Mouse (Mus musculus): ENCODE data around the gene Flt4. TPM values are rescaled to one million over a fixed set of nuclear protein-coding genes. Genes with fewer than 3 reads are reported as not detected.

Flt4 gene
- polyA plus RNA-seq, 1 experiment from 2014 or later: 8.3 TPM

DNA sequence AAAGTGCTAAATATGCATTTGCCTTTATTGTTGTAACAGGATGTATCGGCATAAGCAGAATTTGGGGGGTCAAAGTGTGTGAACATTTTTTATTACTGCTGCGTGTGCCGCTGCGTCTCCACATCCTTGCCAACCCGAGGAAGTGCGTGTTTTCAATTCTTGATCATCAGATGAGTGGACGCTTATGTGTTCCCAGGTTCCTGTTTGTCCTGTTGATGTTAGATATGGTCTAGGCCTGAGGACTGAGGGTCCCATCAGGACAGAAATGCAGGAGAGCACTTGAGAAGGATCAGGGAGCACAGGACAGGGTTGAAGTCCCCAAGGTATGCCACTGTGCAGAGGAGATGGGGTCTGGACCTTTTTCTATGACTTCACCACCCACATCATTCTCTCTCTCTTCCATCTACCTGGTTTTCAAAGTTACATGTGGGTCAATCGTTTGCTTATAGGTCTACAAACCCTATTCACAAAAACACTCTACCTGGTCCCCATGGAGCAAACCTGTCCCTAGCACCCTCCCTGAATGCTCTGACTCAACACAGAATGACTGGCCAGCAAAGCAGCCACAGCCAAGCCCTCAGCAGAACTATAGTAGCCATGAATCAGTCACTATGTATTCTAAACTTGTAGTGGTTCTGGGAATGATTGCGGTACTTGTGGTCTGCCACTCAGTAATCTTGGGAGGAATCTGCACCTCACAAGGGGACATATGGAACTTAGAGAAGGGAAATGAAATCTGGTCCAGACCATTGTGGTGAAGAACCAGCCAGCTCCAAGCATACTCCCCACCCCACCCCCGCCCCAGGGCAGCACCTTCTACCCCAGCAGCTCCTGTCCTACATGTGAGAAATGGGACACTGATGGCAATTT is 7.0 kb downstream of the Flt4 start:
- Histone ChIP-seq H3K9ac (no peak overlapping the region), H3K4me3 (no peak overlapping the region), H3K27me3 (replicated peaks) (peaks cover 37% of the 10 kb centered on the region), H3K4me2 (no peak overlapping the region), H3K36me3 (no peaks in the 10 kb centered on the region), H3K9me3 (no peaks in the 10 kb centered on the region), H3K27ac (replicated peaks) (no peak overlapping the region), H3K4me1 (peaks cover 27% of the 10 kb centered on the region)
- 81% methylated on average over 10 of the region's 10 CpGs for WGBS
- ATAC-seq (ENCODE audit: extremely low read depth, insufficient number of reproducible peaks, low FRiP score, low TSS enrichment): no peak

DNA sequence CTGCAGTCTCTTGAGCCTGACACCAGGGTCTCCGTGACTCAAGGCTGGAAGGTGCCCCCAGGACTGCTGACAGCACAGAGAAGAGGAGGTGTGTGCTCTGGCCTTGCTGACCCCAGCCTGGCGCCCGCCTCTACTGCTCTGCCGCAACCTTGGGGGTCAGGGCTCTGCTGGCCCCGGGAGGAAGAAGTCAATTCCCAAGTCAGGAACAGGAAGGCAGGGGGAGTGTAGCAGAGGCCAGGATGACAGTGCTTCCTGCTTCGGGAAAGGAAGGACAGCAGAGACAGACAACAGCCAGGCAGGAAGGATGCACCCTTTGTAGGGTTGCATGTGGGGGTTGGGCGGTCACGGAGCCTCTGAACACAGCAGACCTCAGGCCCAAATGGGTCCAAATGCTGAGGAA is 9.4 kb downstream of the Flt4 start:
- Histone ChIP-seq H3K4me2 (no peak overlapping the region), H3K27ac (replicated peaks) (no peak overlapping the region), H3K9me3 (no peaks in the 10 kb centered on the region), H3K4me3 (no peak overlapping the region), H3K4me1 (peaks cover 10% of the 10 kb centered on the region), H3K27me3 (replicated peaks) (peaks cover 37% of the 10 kb centered on the region), H3K36me3 (no peaks in the 10 kb centered on the region), H3K9ac (no peak overlapping the region)
- no peak for ATAC-seq (ENCODE audit: extremely low read depth, insufficient number of reproducible peaks, low FRiP score, low TSS enrichment)
- 54% methylated on average over 8 of the region's 8 CpGs for WGBS

DNA sequence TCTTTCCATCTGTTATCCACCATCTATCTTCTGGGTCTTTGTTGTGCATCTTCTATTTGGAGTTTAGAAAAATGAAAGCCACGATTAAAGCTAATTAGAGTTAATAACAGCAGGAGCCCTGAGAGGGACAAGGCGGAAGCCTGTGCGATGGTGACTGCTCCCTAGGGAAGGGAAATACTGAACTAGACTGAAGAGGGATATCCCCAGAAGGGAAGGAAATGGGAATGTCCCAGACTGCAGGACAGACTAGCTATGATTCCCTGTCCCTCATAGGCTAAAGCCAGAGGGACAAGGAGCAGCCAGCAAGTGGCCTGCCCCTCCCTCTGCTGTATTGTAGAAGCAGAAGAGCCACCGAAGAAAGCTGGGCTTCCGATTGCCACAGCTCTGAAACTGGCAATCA is 12.9 kb downstream of the Flt4 start:
- H3K4me3 ChIP-seq: no peak overlapping the region
- no peaks in the 10 kb centered on the region for H3K9me3 ChIP-seq
- H3K36me3 ChIP-seq: no peaks in the 10 kb centered on the region
- H3K9ac ChIP-seq: no peak overlapping the region
- no peak overlapping the region for H3K27ac ChIP-seq (replicated peaks)
- H3K4me2 ChIP-seq: no peak overlapping the region
- peaks cover 6% of the 10 kb centered on the region; the same call in 1 of the 2 replicates for H3K4me1 ChIP-seq
- peaks cover 17% of the 10 kb centered on the region for H3K27me3 ChIP-seq (replicated peaks)
- 73% methylated on average over 5 of the region's 5 CpGs for WGBS
- no peak for ATAC-seq (ENCODE audit: extremely low read depth, insufficient number of reproducible peaks, low FRiP score, low TSS enrichment)

DNA sequence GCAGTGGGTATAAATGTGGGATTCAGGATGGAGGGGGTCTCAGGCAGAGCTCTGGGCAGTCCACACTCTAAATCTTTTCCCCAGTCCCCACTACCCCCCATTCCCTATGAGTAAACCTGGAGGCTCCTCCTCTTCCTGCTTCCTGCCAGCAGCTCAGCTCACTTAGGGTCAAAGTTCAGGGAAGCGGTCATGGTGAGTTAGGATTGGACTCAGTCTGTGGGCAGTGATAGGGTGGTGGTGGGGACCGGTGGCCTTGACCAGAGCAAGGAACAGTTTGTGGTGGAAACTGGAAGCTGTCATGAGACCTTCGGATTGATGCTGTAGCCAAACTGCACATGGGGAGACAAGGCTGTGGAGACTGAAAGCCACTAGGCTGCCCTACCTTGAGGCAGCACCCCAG is 15.1 kb downstream of the Flt4 start:
- Histone ChIP-seq H3K36me3 (0 out of 2 replicates have a peak, but pooled peaks cover 3% of the 10 kb centered on the region), H3K4me3 (no peak overlapping the region), H3K9me3 (no peaks in the 10 kb centered on the region), H3K9ac (no peak overlapping the region), H3K4me1 (no peaks in the 10 kb centered on the region), H3K4me2 (no peak overlapping the region), H3K27ac (replicated peaks) (no peak overlapping the region), H3K27me3 (replicated peaks) (peaks cover 9% of the 10 kb centered on the region)
- WGBS: 65% methylated on average over 3 of the region's 3 CpGs
- no peak for ATAC-seq (ENCODE audit: extremely low read depth, insufficient number of reproducible peaks, low FRiP score, low TSS enrichment)

DNA sequence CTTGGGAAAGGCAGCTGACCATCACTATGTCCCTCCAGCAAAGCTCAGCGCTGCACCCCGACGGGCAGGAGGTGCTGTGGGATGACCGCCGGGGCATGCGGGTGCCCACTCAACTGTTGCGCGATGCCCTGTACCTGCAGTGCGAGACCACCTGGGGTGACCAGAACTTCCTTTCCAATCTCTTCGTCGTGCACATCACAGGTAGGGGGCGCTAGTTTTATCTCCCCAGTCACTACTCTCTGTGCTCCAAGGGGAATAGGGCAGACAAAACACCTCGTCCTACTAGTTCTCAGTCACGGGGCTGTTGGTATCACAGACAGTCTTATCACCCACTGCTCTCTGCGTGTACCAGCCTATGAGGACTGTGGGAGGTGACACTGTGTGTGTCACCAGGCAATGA is 16.8 kb downstream of the Flt4 start:
- WGBS: 60% methylated on average over 15 of the region's 15 CpGs
- Histone ChIP-seq H3K36me3 (0 out of 2 replicates have a peak, but pooled peaks cover 3% of the 10 kb centered on the region), H3K4me3 (no peak overlapping the region), H3K27ac (replicated peaks) (no peak overlapping the region), H3K4me2 (no peak overlapping the region), H3K9me3 (no peaks in the 10 kb centered on the region), H3K4me1 (no peaks in the 10 kb centered on the region), H3K27me3 (replicated peaks) (peaks cover 15% of the 10 kb centered on the region), H3K9ac (no peak overlapping the region)
- no peak for ATAC-seq (ENCODE audit: extremely low read depth, insufficient number of reproducible peaks, low FRiP score, low TSS enrichment)

DNA sequence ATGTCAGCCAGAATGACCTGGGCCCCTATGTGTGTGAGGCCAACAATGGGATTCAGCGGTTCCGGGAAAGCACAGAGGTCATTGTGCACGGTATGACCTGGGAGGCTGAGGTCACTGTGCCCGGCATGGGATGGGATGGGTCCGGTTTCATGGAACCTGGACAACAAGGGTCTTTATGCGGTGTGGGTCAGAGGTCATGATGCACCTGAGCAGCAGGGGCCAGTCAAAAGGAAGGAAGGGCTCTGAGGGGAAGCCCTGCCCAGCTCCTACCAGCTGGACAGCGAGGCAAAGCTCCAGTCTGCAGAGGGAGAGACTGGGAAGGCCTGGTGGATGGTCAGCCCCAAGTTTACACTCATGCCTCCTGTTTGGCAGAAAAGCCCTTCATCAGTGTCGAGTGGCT is 17.7 kb downstream of the Flt4 start:
- 71% methylated on average over 8 of the region's 8 CpGs for WGBS
- no peak for ATAC-seq (ENCODE audit: extremely low read depth, insufficient number of reproducible peaks, low FRiP score, low TSS enrichment)
- no peaks in the 10 kb centered on the region for H3K9me3 ChIP-seq

DNA sequence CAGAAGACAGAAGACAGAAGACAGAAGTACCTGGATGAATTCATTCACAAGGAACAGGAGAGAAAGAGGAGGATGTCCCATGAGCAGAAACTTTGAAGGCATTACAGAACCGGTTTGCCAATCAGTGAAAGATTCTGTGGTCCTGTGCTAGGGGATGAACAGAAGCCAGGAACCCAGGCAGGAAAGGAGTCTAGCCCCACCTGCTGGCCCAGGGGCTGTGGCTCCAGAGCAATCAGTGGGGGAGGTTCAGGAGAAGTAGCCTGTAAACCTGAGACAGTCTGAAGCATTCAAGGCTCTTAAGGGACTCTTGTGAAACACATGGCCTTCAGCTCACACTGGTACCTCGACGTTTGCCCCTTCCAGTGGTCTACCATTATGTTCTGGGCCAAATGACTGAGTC is 22.1 kb downstream of the Flt4 start:
- Histone ChIP-seq H3K4me2 (no peak overlapping the region), H3K27ac (replicated peaks) (no peak overlapping the region), H3K4me3 (no peak overlapping the region), H3K9me3 (no peaks in the 10 kb centered on the region), H3K9ac (no peak overlapping the region), H3K27me3 (replicated peaks) (peaks cover 57% of the 10 kb centered on the region), H3K36me3 (0 out of 2 replicates have a peak, but pooled peaks cover 3% of the 10 kb centered on the region), H3K4me1 (peaks cover 18% of the 10 kb centered on the region)
- WGBS: 26% methylated on average over 3 of the region's 3 CpGs
- no peak for ATAC-seq (ENCODE audit: extremely low read depth, insufficient number of reproducible peaks, low FRiP score, low TSS enrichment)

More for the DNA sequence above, 17.7 kb downstream of the Flt4 start:
- H3K9ac ChIP-seq: no peak overlapping the region
- peaks cover 13% of the 10 kb centered on the region for H3K27me3 ChIP-seq (replicated peaks)
- no peak overlapping the region for H3K4me2 ChIP-seq
- no peak overlapping the region for H3K4me3 ChIP-seq
- 0 out of 2 replicates have a peak, but pooled peaks cover 3% of the 10 kb centered on the region for H3K36me3 ChIP-seq
- H3K4me1 ChIP-seq: peaks cover under 1% of the 10 kb centered on the region; the same call in 1 of the 2 replicates
- H3K27ac ChIP-seq (replicated peaks): no peak overlapping the region

DNA sequence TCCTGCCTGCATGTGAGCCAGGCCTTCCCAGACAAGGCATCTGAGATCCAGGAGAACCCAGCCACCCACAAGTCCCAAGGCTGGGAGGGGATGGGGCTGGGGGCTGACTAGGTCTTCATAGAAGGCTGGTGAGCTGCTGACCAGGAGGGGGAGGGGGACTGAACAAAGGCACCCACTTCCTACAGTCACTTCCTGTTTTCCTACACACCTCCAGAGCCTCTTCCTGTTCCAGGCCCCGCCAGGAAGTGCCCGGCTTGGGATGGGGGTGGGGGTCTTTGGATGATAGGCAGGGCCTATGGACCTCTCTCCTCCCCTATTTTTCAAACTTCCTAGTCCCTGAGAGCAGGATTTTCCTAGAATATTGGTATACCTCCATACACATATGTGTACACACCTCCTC is 23.2 kb downstream of the Flt4 start:
- Histone ChIP-seq H3K36me3 (0 out of 2 replicates have a peak, but pooled peaks cover 3% of the 10 kb centered on the region), H3K9me3 (no peaks in the 10 kb centered on the region), H3K4me3 (no peak overlapping the region), H3K27me3 (replicated peaks) (peaks cover 69% of the 10 kb centered on the region), H3K9ac (no peak overlapping the region), H3K27ac (replicated peaks) (peak overlapping the region; percentile 32; the same call in 1 of the 2 replicates), H3K4me1 (peaks cover 25% of the 10 kb centered on the region), H3K4me2 (no peak overlapping the region)
- no peak for ATAC-seq (ENCODE audit: extremely low read depth, insufficient number of reproducible peaks, low FRiP score, low TSS enrichment)
- WGBS: 50% methylated on average over 2 of the region's 2 CpGs

DNA sequence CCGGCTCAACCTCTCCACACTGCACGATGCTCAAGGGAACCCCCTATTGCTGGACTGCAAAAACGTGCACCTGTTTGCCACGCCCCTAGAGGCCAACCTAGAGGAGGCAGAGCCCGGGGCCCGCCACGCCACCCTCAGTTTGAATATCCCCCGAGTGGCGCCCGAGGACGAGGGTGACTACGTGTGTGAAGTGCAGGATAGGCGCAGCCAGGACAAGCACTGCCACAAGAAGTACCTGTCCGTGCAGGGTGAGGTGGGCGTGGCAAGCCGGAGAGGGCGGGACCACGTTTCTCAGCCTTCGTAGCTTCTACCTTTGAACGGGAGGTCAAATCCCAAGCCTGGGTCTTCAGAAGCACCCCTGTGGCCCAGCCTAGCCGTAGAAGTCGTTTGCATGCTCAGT is 25.0 kb downstream of the Flt4 start:
- 25% methylated on average over 22 of the region's 22 CpGs for WGBS

DNA sequence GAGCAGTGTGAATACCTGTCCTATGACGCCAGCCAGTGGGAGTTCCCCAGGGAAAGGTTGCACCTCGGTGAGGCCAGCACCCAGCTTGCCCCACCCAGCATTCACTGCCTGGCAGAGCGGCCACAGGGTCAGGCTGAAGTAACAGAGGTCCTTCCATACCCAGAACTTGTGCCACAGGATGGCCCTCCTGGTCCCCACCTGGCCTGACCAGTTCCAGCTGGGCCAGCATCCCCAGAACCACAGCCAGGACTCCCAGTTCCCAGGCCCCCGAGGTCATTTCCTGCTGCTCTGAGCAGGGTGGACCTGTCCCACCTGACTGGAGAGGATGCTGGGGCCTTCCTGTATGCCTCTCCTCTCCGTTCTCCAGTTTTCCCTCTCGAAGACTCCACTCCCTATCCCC is 26.6 kb downstream of the Flt4 start:
- ATAC-seq (ENCODE audit: extremely low read depth, insufficient number of reproducible peaks, low FRiP score, low TSS enrichment): no peak
- no peak overlapping the region for H3K4me3 ChIP-seq
- H3K9me3 ChIP-seq: no peaks in the 10 kb centered on the region
- no peak overlapping the region for H3K9ac ChIP-seq
- no peak overlapping the region for H3K27ac ChIP-seq (replicated peaks)
- 55% methylated on average over 6 of the region's 6 CpGs for WGBS
- peaks cover 8% of the 10 kb centered on the region; the same call in 1 of the 2 replicates for H3K36me3 ChIP-seq
- peaks cover 74% of the 10 kb centered on the region for H3K27me3 ChIP-seq (replicated peaks)
- H3K4me2 ChIP-seq: no peak overlapping the region
- peaks cover 25% of the 10 kb centered on the region for H3K4me1 ChIP-seq

More for the DNA sequence above, 25.0 kb downstream of the Flt4 start:
- Histone ChIP-seq H3K27me3 (replicated peaks) (peaks cover 80% of the 10 kb centered on the region), H3K4me2 (peak overlapping the region; percentile 55), H3K4me3 (peak overlapping the region; percentile 25), H3K36me3 (0 out of 2 replicates have a peak, but pooled peaks cover 3% of the 10 kb centered on the region), H3K9ac (no peak overlapping the region), H3K4me1 (peaks cover 25% of the 10 kb centered on the region), H3K27ac (replicated peaks) (no peak overlapping the region), H3K9me3 (no peaks in the 10 kb centered on the region)
- ATAC-seq (ENCODE audit: extremely low read depth, insufficient number of reproducible peaks, low FRiP score, low TSS enrichment): no peak

DNA sequence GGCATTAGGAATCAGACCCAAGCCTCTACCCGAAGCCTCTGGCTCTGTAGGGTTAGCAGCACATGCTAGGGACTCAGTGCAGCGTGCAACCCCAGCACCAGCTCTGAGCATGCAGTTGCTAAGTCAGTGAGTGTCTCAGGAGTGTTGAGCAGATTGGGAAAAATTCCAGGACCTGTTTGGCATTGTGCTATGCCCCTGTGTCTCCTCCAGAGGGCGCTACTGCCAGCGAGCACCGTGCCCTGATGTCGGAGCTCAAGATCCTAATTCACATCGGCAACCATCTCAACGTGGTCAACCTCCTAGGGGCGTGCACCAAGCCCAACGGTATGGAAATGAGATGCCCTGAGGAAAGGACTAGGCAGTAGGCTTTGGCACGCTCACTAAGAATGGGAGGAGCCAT is 27.4 kb downstream of the Flt4 start:
- H3K4me3 ChIP-seq: peak overlapping the region; percentile 25; the same call in 1 of the 2 replicates
- H3K9me3 ChIP-seq: no peaks in the 10 kb centered on the region
- ATAC-seq (ENCODE audit: extremely low read depth, insufficient number of reproducible peaks, low FRiP score, low TSS enrichment): no peak
- peaks cover 70% of the 10 kb centered on the region for H3K27me3 ChIP-seq (replicated peaks)
- H3K4me1 ChIP-seq: peaks cover 25% of the 10 kb centered on the region
- no peak overlapping the region for H3K9ac ChIP-seq
- 9% methylated on average over 11 of the region's 11 CpGs for WGBS
- H3K36me3 ChIP-seq: peaks cover 8% of the 10 kb centered on the region; the same call in 1 of the 2 replicates
- H3K27ac ChIP-seq (replicated peaks): no peak overlapping the region
- H3K4me2 ChIP-seq: peak overlapping the region; percentile 53

Measured in heart, embryonic 13.5 days (tissue).